Mouse (Mus musculus) C2C12 (cell line): ENCODE data around the gene Ccdc77.

Experiments
- CEBPB ChIP-seq: IDR thresholded peaks from one replicate; pipeline ENCODE4 v1.6.1; 2011; ENCODE audit warnings: low read depth, mild to moderate bottlenecking, control low read depth, moderate library complexity
- CTCF ChIP-seq: IDR thresholded peaks from one replicate; pipeline ENCODE4 v1.5.1; 2011; ENCODE audit not compliant: control insufficient read depth, insufficient read depth, insufficient read length
- MAX ChIP-seq: IDR thresholded peaks from one replicate; pipeline ENCODE4 v1.6.1; 2011; ENCODE audit warnings: mild to moderate bottlenecking, control low read depth
- MYOD1 ChIP-seq: IDR thresholded peaks from one replicate; pipeline ENCODE4 v1.6.1; 2011; ENCODE audit warnings: low read depth; ENCODE audit not compliant: control insufficient read depth, insufficient read length

GRCm38 (mm10) chr6:120343992-120344391 lies 20.2 kb downstream of the Ccdc77 start:
- TF ChIP-seq CEBPB: no peak
- TF ChIP-seq CTCF: no peak
- no peak for TF ChIP-seq MYOD1
- TF ChIP-seq MAX: no peak
